Mouse (Mus musculus): Measurements from ENCODE around the gene Rtn4r. TPM values are rescaled to one million over a fixed set of nuclear protein-coding genes. Genes with fewer than 3 reads are reported as not detected.

Gene Rtn4r
- polyA plus RNA-seq, 1 experiment = 0.77 TPM

DNA sequence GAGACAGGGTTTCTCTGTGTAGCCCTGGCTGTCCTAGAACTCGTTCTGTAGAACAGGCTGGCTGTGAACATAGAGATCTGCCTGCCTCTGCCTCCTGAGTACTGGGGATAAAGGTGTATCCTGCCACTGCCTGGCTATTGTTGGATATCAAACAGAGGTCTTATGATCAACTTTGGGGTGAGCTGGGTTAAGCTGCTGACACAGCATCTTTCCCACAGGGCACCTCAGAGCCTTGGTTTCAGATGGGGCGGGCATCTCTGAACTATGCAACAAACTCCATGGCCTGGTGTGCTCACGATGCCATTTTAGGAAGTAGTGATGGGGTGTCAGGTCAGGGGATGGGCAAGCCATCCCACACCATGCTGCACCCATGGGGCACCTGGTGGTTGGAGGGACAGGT, 5.1 kb downstream of the Rtn4r start:
- WGBS = 64% methylated on average over 3 of the region's 3 CpGs
- no peak for TF ChIP-seq POLR2A (IDR thresholded peaks at IDR 0.05; ENCODE audit: borderline replicate concordance, control insufficient read depth, low read depth, low read length)
- TF ChIP-seq CTCF (IDR thresholded peaks at IDR 0.05; ENCODE audit: control insufficient read depth, insufficient read depth, low read length) = no peak
- Histone ChIP-seq H3K4me1 (ENCODE audit: control insufficient read depth, insufficient read depth, low read length) (no peaks in the 10 kb centered on the region), H3K27ac (ENCODE audit: control insufficient read depth, insufficient read depth, low read depth, low read length, poor library complexity) (no peak overlapping the region), H3K4me3 (replicated peaks; ENCODE audit: control insufficient read depth, low read depth, low read length) (no peak overlapping the region)

DNA sequence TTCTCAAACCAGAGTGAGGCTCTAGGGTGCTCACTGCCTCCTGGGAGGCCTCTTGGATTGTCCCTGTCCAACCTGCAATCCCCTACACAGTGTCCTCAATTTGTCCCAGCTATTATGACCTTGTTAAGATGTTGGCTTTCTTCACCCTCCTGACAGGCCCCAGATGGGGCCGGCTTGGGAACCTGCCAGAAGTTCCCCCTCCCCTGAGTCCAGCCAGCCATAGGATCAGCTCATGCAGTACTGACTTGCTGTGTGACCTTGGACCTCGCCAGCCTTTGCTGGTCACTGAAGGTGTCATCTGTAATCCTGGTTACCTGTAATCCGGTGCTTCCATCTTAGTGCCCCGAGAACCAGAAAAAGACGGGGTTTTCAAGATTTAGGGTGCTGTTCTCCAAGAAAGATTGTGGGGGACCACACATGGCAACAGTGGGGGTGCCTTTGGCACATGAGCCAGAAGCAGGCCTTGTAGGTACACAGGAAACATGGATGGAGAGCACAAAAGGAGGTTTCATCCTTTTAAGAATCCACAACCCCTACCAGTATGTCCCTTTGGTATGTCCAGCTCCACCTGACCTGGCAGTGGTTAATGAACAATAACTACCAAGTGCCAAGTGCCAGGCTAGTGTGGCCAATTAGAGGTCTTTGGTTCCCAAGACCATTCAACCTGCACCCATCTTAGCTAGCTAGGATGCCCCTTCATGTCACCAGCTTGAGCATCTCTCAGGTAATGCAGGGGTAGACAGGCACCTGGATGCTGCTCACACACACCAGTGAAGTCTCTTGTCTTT, 5.9 kb downstream of the Rtn4r start:
- Histone ChIP-seq H3K27ac (ENCODE audit: control insufficient read depth, insufficient read depth, low read depth, low read length, poor library complexity) (no peak overlapping the region), H3K4me1 (ENCODE audit: control insufficient read depth, insufficient read depth, low read length) (no peaks in the 10 kb centered on the region), H3K4me3 (replicated peaks; ENCODE audit: control insufficient read depth, low read depth, low read length) (no peak overlapping the region)
- 85% methylated on average over 5 of the region's 5 CpGs for WGBS
- TF ChIP-seq POLR2A (IDR thresholded peaks at IDR 0.05; ENCODE audit: borderline replicate concordance, control insufficient read depth, low read depth, low read length) = no peak
- TF ChIP-seq CTCF (IDR thresholded peaks at IDR 0.05; ENCODE audit: control insufficient read depth, insufficient read depth, low read length) = no peak

DNA sequence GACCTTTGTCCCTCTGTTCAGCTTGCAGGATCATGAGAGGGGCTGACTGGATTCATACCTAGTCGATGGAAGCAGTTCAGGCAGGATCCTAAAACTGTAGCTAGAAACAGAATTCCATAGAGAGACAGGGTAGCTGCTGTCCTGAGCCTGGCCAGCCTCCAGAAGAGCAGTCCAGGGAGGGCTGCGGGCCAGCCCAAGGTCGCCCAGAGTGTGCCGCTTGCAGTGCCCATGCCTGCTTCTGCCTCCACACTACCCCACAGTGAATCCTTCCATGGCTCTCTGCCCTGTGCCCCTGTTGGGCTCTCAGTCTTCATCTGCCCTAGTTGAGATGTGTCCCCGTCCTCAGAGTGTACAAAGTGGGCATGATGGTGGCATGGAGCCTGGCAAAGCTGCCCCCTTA, 7.8 kb downstream of the Rtn4r start:
- H3K4me1 ChIP-seq (ENCODE audit: control insufficient read depth, insufficient read depth, low read length) = no peaks in the 10 kb centered on the region
- WGBS = 81% methylated on average over 5 of the region's 5 CpGs
- no peak overlapping the region for H3K27ac ChIP-seq (ENCODE audit: control insufficient read depth, insufficient read depth, low read depth, low read length, poor library complexity)
- TF ChIP-seq POLR2A (IDR thresholded peaks at IDR 0.05; ENCODE audit: borderline replicate concordance, control insufficient read depth, low read depth, low read length) (no peak), CTCF (IDR thresholded peaks at IDR 0.05; ENCODE audit: control insufficient read depth, insufficient read depth, low read length) (no peak)
- no peak overlapping the region for H3K4me3 ChIP-seq (replicated peaks; ENCODE audit: control insufficient read depth, low read depth, low read length)

DNA sequence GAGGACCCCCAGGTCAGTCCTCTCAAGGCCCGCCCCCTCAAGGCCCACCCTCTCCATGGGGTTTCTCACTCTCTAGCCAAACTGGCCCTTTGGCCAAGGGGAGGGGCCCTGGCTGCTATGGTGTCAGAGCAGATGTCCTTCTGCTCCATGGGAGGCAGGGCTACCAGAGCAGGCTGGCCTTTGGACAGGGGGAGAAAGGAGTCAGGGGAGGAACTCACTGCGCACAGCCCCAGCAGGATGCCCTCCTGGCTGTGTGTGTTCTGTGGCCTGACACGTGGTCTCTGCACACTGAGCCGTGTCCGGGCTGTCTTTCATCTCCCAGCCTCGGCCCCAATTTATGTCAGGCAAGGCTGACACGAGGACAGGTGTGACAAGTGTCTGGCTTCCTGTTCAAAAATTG, 8.6 kb downstream of the Rtn4r start:
- 65% methylated on average over 7 of the region's 7 CpGs for WGBS
- Histone ChIP-seq H3K4me3 (replicated peaks; ENCODE audit: control insufficient read depth, low read depth, low read length) (no peak overlapping the region), H3K4me1 (ENCODE audit: control insufficient read depth, insufficient read depth, low read length) (no peaks in the 10 kb centered on the region), H3K27ac (ENCODE audit: control insufficient read depth, insufficient read depth, low read depth, low read length, poor library complexity) (no peak overlapping the region)
- TF ChIP-seq CTCF (IDR thresholded peaks at IDR 0.05; ENCODE audit: control insufficient read depth, insufficient read depth, low read length) (no peak), POLR2A (IDR thresholded peaks at IDR 0.05; ENCODE audit: borderline replicate concordance, control insufficient read depth, low read depth, low read length) (no peak)

DNA sequence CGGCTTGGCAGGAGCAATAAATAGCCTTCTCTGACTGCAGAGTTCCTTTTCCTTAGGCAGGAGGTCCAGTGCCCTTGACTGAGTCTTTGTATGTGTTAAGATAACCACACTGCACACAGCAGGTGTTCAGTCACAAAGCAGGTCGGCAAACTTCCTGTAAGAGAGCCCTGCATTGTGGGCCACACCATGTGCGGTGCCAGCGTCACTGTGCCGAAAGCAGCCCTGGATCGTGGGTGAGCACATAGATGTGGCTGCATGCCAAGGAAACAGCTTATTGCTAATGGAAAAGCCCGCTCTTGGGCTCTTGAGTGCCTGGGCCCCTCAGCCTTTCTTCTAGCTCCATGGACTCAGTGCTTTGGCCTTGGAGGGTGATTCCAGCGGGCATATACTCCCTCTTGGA, 16.8 kb downstream of the Rtn4r start:
- TF ChIP-seq POLR2A (IDR thresholded peaks at IDR 0.05; ENCODE audit: borderline replicate concordance, control insufficient read depth, low read depth, low read length) (no peak), CTCF (IDR thresholded peaks at IDR 0.05; ENCODE audit: control insufficient read depth, insufficient read depth, low read length) (no peak)

DNA sequence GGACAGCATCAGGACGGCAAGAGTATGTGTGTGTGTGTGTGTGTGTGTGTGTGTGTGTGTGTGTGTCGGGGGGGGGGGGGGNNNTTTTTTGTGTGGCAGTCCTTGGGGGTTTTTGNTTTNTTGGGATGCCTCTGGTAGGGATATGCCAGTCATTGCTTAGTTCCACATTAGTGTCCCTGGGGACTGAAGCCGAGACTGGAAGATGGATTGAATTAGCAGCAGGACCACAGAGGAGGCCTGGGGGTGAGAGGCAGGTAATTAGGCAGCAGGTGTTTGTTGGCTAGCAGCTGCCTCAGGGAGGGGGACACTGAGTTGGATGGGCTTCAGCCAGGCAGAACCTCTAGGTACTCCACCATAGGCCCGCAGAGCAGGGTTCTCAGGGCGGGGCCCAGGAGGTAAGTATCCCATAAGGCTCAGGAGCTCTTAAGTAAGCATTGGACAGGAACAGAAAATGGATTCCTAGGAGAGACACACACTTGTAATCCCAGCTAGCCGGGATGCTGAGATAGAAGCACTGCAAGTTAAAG, 18.0 kb downstream of the Rtn4r start:
- WGBS = 81% methylated on average over 5 of the region's 6 CpGs
- H3K4me3 ChIP-seq (replicated peaks; ENCODE audit: control insufficient read depth, low read depth, low read length) = no peak overlapping the region
- TF ChIP-seq POLR2A (IDR thresholded peaks at IDR 0.05; ENCODE audit: borderline replicate concordance, control insufficient read depth, low read depth, low read length) = no peak
- no peak for TF ChIP-seq CTCF (IDR thresholded peaks at IDR 0.05; ENCODE audit: control insufficient read depth, insufficient read depth, low read length)
- no peak overlapping the region for H3K27ac ChIP-seq (ENCODE audit: control insufficient read depth, insufficient read depth, low read depth, low read length, poor library complexity)
- peaks cover 2% of the 10 kb centered on the region for H3K4me1 ChIP-seq (ENCODE audit: control insufficient read depth, insufficient read depth, low read length)

More for the DNA sequence above, 16.8 kb downstream of the Rtn4r start:
- H3K4me3 ChIP-seq (replicated peaks; ENCODE audit: control insufficient read depth, low read depth, low read length) = no peak overlapping the region
- WGBS = 41% methylated on average over 8 of the region's 8 CpGs
- no peak overlapping the region for H3K27ac ChIP-seq (ENCODE audit: control insufficient read depth, insufficient read depth, low read depth, low read length, poor library complexity)
- H3K4me1 ChIP-seq (ENCODE audit: control insufficient read depth, insufficient read depth, low read length) = peaks cover 2% of the 10 kb centered on the region

DNA sequence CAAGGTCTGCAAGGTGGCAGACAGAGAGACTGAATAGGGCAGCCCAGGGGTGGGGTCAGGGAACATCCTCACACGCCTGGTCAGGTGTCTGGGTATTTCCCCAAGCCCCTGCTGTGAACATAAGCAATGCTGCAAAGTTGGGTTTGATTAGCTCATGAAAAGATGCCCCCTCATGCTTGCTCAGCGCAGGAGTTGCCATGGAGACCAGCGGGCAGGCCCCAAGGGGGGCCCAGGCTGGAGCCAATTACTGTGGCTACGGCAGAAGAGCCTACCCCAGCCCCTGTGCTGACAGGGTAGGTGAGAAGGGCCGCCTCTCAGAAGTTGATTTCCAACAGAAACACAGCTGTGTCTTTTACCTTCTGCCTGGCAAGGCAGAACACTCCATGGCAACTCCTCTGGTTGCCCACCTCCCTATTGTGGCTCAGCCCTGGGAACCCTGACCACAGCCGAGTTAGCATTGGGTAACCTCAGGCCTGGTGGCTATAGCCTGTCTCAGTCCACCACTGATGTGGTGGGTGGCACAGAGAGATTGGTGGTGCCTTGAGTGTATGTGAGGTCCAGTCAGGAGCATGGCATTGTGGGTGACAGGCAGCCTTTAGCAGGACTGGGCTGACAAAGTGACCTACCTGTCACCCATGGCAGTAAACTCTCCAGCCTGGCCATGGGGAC, 20.9 kb downstream of the Rtn4r start:
- TF ChIP-seq CTCF (IDR thresholded peaks at IDR 0.05; ENCODE audit: control insufficient read depth, insufficient read depth, low read length) (no peak), POLR2A (IDR thresholded peaks at IDR 0.05; ENCODE audit: borderline replicate concordance, control insufficient read depth, low read depth, low read length) (no peak)
- 46% methylated on average over 6 of the region's 6 CpGs for WGBS
- H3K4me1 ChIP-seq (ENCODE audit: control insufficient read depth, insufficient read depth, low read length) = no peaks in the 10 kb centered on the region; the same call in 1 of the 2 replicates
- H3K4me3 ChIP-seq (replicated peaks; ENCODE audit: control insufficient read depth, low read depth, low read length) = no peak overlapping the region
- no peak overlapping the region for H3K27ac ChIP-seq (ENCODE audit: control insufficient read depth, insufficient read depth, low read depth, low read length, poor library complexity)

DNA sequence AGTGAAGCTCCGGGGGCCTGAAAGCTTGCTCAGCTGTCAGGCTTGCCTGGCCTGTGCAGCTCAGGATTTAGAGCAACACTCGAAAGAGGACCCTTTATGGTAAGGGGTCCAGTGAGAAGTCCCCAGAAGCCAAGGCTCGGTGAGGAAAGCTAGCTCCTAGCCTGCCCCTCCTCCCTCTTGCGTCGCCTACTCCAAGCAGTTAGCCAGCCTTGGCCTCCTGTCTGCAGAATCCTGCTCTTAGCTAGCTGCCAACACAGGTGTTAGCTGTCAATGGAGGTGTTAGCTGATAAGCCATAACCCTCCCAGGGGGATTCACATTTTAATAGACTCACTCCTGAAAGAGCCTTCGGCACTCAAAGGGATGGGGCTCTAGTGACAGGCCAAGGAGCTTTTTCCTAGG, 21.8 kb downstream of the Rtn4r start:
- Histone ChIP-seq H3K4me1 (ENCODE audit: control insufficient read depth, insufficient read depth, low read length) (no peaks in the 10 kb centered on the region; the same call in 1 of the 2 replicates), H3K4me3 (replicated peaks; ENCODE audit: control insufficient read depth, low read depth, low read length) (no peak overlapping the region), H3K27ac (ENCODE audit: control insufficient read depth, insufficient read depth, low read depth, low read length, poor library complexity) (no peak overlapping the region)
- WGBS = 80% methylated on average over 6 of the region's 6 CpGs
- no peak for TF ChIP-seq CTCF (IDR thresholded peaks at IDR 0.05; ENCODE audit: control insufficient read depth, insufficient read depth, low read length)
- TF ChIP-seq POLR2A (IDR thresholded peaks at IDR 0.05; ENCODE audit: borderline replicate concordance, control insufficient read depth, low read depth, low read length) = no peak
